Mouse (Mus musculus) CH12.LX (cell line): ENCODE results near the gene Zfp213. TPM values are rescaled to one million over a fixed set of nuclear protein-coding genes. Genes with fewer than 3 reads are reported as not detected.

Source experiments
- DNase-seq: peaks from one replicate; pipeline ENCODE4 v3.0.0-alpha.2; 2013; ENCODE audit errors: extremely low read depth
- H3K27ac ChIP-seq: 2 replicates; pipeline ENCODE4 v1.5.1; 2012; ENCODE audit warnings: low read depth, mild to moderate bottlenecking, control low read depth, moderate library complexity; ENCODE audit not compliant: insufficient read depth
- H3K27me3 ChIP-seq: replicated peaks from 2 replicates; pipeline ENCODE3; 2012; ENCODE audit warnings: inconsistent platforms
- H3K36me3 ChIP-seq, 2 experiments: replicated peaks in 1 of 2; 2 replicates each; pipeline versions ENCODE3 to v1.6.1; 2012; ENCODE audit warnings: inconsistent platforms in 1 of 2, low read length in 1 of 2, mild to moderate bottlenecking in 1 of 2, mixed read lengths in 1 of 2, moderate library complexity in 1 of 2; ENCODE audit not compliant: control insufficient read depth in 1 of 2, insufficient read depth in 1 of 2
- H3K4me1 ChIP-seq, 2 experiments: 2 replicates each; pipeline ENCODE4 v1.6.1; 2012; ENCODE audit warnings: inconsistent platforms in 1 of 2, moderate library complexity in 1 of 2; ENCODE audit not compliant: insufficient read depth in 2 of 2, control insufficient read depth in 1 of 2
- H3K4me2 ChIP-seq: 2 replicates; pipeline ENCODE4 v1.6.1; 2012; ENCODE audit warnings: low read depth, mild to moderate bottlenecking, control low read depth; ENCODE audit not compliant: poor library complexity, insufficient read depth, severe bottlenecking
- H3K4me3 ChIP-seq, 3 experiments: fragments of 150-350 bp in 1 of 3; sonication (generic) in 1 of 3; replicated peaks in 1 of 3; 2 replicates each; pipeline versions ENCODE3 to v1.5.1; 2011 to 2012; ENCODE audit warnings: low read depth in 2 of 3, low read length in 2 of 3, mild to moderate bottlenecking in 2 of 3, moderate library complexity in 2 of 3, control low read depth in 1 of 3, improper control_type of control experiment in 1 of 3, inconsistent platforms in 1 of 3, mixed read lengths in 1 of 3; ENCODE audit not compliant: poor library complexity in 1 of 3
- H3K79me2 ChIP-seq: replicated peaks from 2 replicates; pipeline ENCODE4 v1.6.1; 2012; ENCODE audit warnings: mild to moderate bottlenecking, moderate library complexity; ENCODE audit not compliant: control insufficient read depth, poor library complexity, insufficient read depth, severe bottlenecking; ENCODE audit errors: extremely low read depth
- H3K9ac ChIP-seq: 2 replicates; pipeline ENCODE4 v1.6.1; 2012; ENCODE audit warnings: low read depth, mild to moderate bottlenecking, control low read depth, moderate library complexity; ENCODE audit not compliant: insufficient read depth
- H3K9me3 ChIP-seq: replicated peaks from 2 replicates; pipeline ENCODE3; 2012; ENCODE audit warnings: low read length, inconsistent platforms, mixed read lengths
- CHD1 ChIP-seq: IDR thresholded peaks from 2 replicates; pipeline ENCODE4 v1.6.1; 2012; ENCODE audit warnings: low read depth, low read length, improper control_type of control experiment, inconsistent platforms
- CTCF ChIP-seq, 2 experiments: IDR thresholded peaks in 1 of 2; conservative IDR thresholded peaks in 1 of 2; 2 replicates each; pipeline ENCODE4 v1.5.1; 2011 to 2012; ENCODE audit warnings: low read depth in 2 of 2, low read length in 2 of 2, improper control_type of control experiment in 1 of 2, inconsistent platforms in 1 of 2, mild to moderate bottlenecking in 1 of 2, moderate library complexity in 1 of 2
- E2F4 ChIP-seq: IDR thresholded peaks from 2 replicates; pipeline ENCODE4 v1.6.1; 2011; ENCODE audit warnings: low read depth, low read length, improper control_type of control experiment; ENCODE audit not compliant: insufficient replicate concordance
- ELF1 ChIP-seq: IDR thresholded peaks from 2 replicates; pipeline ENCODE4 v1.6.1; 2014; ENCODE audit warnings: low read depth, mild to moderate bottlenecking, inconsistent platforms, low read length, improper control_type of control experiment
- GABPA ChIP-seq: IDR thresholded peaks from 2 replicates; pipeline ENCODE4 v1.6.1; 2012; ENCODE audit warnings: low read depth, low read length, improper control_type of control experiment, inconsistent platforms; ENCODE audit not compliant: insufficient replicate concordance
- HCFC1 ChIP-seq: IDR thresholded peaks from 2 replicates; pipeline ENCODE4 v1.6.1; 2012; ENCODE audit warnings: low read depth, mild to moderate bottlenecking, inconsistent platforms, low read length, improper control_type of control experiment
- JUN ChIP-seq: IDR thresholded peaks from 2 replicates; pipeline ENCODE4 v1.6.1; 2011; ENCODE audit warnings: low read depth, mild to moderate bottlenecking, low read length, improper control_type of control experiment, moderate library complexity; ENCODE audit not compliant: insufficient read depth
- JUND ChIP-seq: conservative IDR thresholded peaks from 2 replicates; pipeline ENCODE4 v1.6.1; 2011; ENCODE audit warnings: low read depth, low read length, improper control_type of control experiment
- KAT2A ChIP-seq: IDR thresholded peaks from 2 replicates; pipeline ENCODE4 v1.6.1; 2012; ENCODE audit warnings: low read length, improper control_type of control experiment, inconsistent platforms; ENCODE audit not compliant: insufficient replicate concordance
- MAFK ChIP-seq: IDR thresholded peaks from 2 replicates; pipeline ENCODE4 v1.6.1; 2011; ENCODE audit warnings: low read length, improper control_type of control experiment; ENCODE audit not compliant: insufficient replicate concordance
- MEF2A ChIP-seq: IDR thresholded peaks from 2 replicates; pipeline ENCODE4 v1.6.1; 2014; ENCODE audit warnings: low read depth, mild to moderate bottlenecking, inconsistent platforms, low read length, improper control_type of control experiment, borderline replicate concordance
- MYC ChIP-seq: IDR thresholded peaks from 2 replicates; pipeline ENCODE4 v1.6.1; 2011; ENCODE audit warnings: low read depth, mild to moderate bottlenecking, improper control_type of control experiment, low read length
- NRF1 ChIP-seq: IDR thresholded peaks from 2 replicates; pipeline ENCODE4 v1.6.1; 2014; ENCODE audit warnings: low read depth, mild to moderate bottlenecking, inconsistent platforms, low read length, improper control_type of control experiment, moderate library complexity
- POLR2AphosphoS2 ChIP-seq: IDR thresholded peaks from 2 replicates; pipeline ENCODE4 v1.6.1; 2011; ENCODE audit warnings: low read depth, low read length, improper control_type of control experiment
- RAD21 ChIP-seq: IDR thresholded peaks from 2 replicates; pipeline ENCODE4 v1.6.1; 2011; ENCODE audit warnings: low read depth, mild to moderate bottlenecking, low read length, improper control_type of control experiment, moderate library complexity
- TBP ChIP-seq: conservative IDR thresholded peaks from 2 replicates; pipeline ENCODE4 v1.6.1; 2011; ENCODE audit warnings: low read depth, low read length, improper control_type of control experiment
- TCF12 ChIP-seq: IDR thresholded peaks from 2 replicates; pipeline ENCODE4 v1.6.1; 2014; ENCODE audit warnings: low read depth, mild to moderate bottlenecking, inconsistent platforms, low read length, improper control_type of control experiment
- UBTF ChIP-seq: IDR thresholded peaks from 2 replicates; pipeline ENCODE4 v1.6.1; 2012; ENCODE audit warnings: low read depth, mild to moderate bottlenecking, inconsistent platforms, low read length, improper control_type of control experiment, moderate library complexity
- USF1 ChIP-seq: IDR thresholded peaks from 2 replicates; pipeline ENCODE4 v1.6.1; 2014; ENCODE audit warnings: low read depth, mild to moderate bottlenecking, inconsistent platforms, low read length, improper control_type of control experiment
- USF2 ChIP-seq: conservative IDR thresholded peaks from 2 replicates; pipeline ENCODE4 v1.6.1; 2011; ENCODE audit warnings: low read depth, low read length, improper control_type of control experiment
- ZKSCAN1 ChIP-seq: IDR thresholded peaks from 2 replicates; pipeline ENCODE4 v1.6.1; 2012; ENCODE audit warnings: low read depth, inconsistent platforms, low read length, improper control_type of control experiment, borderline replicate concordance
- ZMIZ1 ChIP-seq: IDR thresholded peaks from 2 replicates; pipeline ENCODE4 v1.6.1; 2012; ENCODE audit warnings: low read depth, mild to moderate bottlenecking, inconsistent platforms, low read length, improper control_type of control experiment
- dilution Hi-C: fragments of 300-500 bp; cut with MboI; formaldehyde crosslinking; loops from 2 replicates; pipeline ENCODE4 v1.14.3; 2020; ENCODE audit warnings: low sequenced_read_pairs; ENCODE audit not compliant: extremely low pct_unique_long_range_greater_than_20kb, extremely low pct_ligation_motif_present
- in situ Hi-C: fragments of 300-500 bp; cut with MboI; formaldehyde crosslinking; loops from 3 replicates; pipeline ENCODE4 v1.14.3; 2019; ENCODE audit warnings: low sequenced_read_pairs, low pct_ligation_motif_present, low pct_unique_long_range_greater_than_20kb, mixed read lengths
- polyA plus RNA-seq: library from polyadenylated mRNA; unstranded; fragments of >175 nt; gene quantifications from 2 replicates; pipeline ENCODE4 v1.2.1, GENCODE M21; 2012; ENCODE audit warnings: low read depth; ENCODE audit not compliant: insufficient read length
- total RNA-seq, 2 experiments: library from RNA; depleted of rRNA; stranded (reverse); fragments of 300-350 nt in 1 of 2; fragments of >200 nt in 1 of 2; gene quantifications; 2 replicates each; pipeline ENCODE4 v1.2.3; 2012 to 2014

Gene Zfp213
- total and polyA plus RNA-seq, 3 experiments = 8.0 to 10.9 (median 9.4) TPM

- no peaks in the 10 kb centered on the region for H3K27me3 ChIP-seq
- no peaks in the 10 kb centered on the region for H3K36me3 ChIP-seq
- H3K9ac ChIP-seq = peak overlapping the region; percentile 83
- TF ChIP-seq TBP (peak; percentile 99), E2F4 (peak; percentile 74; the same call in 1 of the 2 replicates), MAFK (peak; percentile 96), HCFC1 (no peak), CHD1 (no peak), ELF1 (peak; percentile 97), NRF1 (peak; percentile 69), KAT2A (peak; percentile 82; the same call in 1 of the 2 replicates)
- TF ChIP-seq, all 38 proteins: peak for 6
- in situ Hi-C loops = no loop called here
- Histone ChIP-seq H3K9me3 (no peaks in the 10 kb centered on the region), H3K79me2 (no peaks in the 10 kb centered on the region), H3K4me3 (peak overlapping the region; percentile 69 to 94 (median 94)), H3K4me1 (peaks cover 2 to 7% of the 10 kb centered on the region in 2 experiments; a peak in 3 of 4 replicates), H3K4me2 (peak overlapping the region; percentile 27), H3K27ac (peak overlapping the region; percentile 73)
- DNase-seq = peak; percentile 88
- dilution Hi-C loops = no loop called here
These were observed 17.7 kb downstream of the Zfp213 start for GRCm38 (mm10) chr17:23546333-23546701.

- DNase-seq = no peak
- dilution Hi-C loops (no loop called here), in situ Hi-C loops (no loop called here)
- Histone ChIP-seq H3K36me3 (no peaks in the 10 kb centered on the region), H3K9ac (no peak overlapping the region), H3K4me1 (peaks cover 2 to 3% of the 10 kb centered on the region in 2 experiments; a peak in 2 of 4 replicates), H3K9me3 (no peaks in the 10 kb centered on the region), H3K4me3 (no peak overlapping the region), H3K4me2 (peak overlapping the region; percentile 27), H3K27me3 (no peaks in the 10 kb centered on the region), H3K27ac (no peak overlapping the region), H3K79me2 (no peaks in the 10 kb centered on the region)
- no peak for TF ChIP-seq USF1
- TF ChIP-seq JUND = no peak
- TF ChIP-seq USF2 = no peak
These were observed 18.2 kb downstream of the Zfp213 start for GRCm38 (mm10) chr17:23545841-23546240.

GRCm38 (mm10) chr17:23544766-23545165, 19.3 kb downstream of the Zfp213 start:
- in situ Hi-C loops = no loop called here
- no peak for TF ChIP-seq RAD21
- TF ChIP-seq ZKSCAN1 = no peak
- TF ChIP-seq NRF1 = no peak
- TF ChIP-seq CTCF (conservative IDR thresholded peaks at IDR 0.05 in 1 of 2, IDR thresholded peaks at IDR 0.05 in 1 of 2; ENCODE audit: low read depth in 2 of 2, low read length in 2 of 2) = no peak
- no peak for TF ChIP-seq CHD1
- no peak for TF ChIP-seq JUND
- TF ChIP-seq UBTF = no peak
- TF ChIP-seq MYC = no peak
- TF ChIP-seq TCF12 = no peak
- TF ChIP-seq GABPA = no peak
- no peak for TF ChIP-seq JUN
- TF ChIP-seq MEF2A = no peak
- no peak for TF ChIP-seq KAT2A
- TF ChIP-seq TBP = no peak
- TF ChIP-seq ZMIZ1 = no peak
- TF ChIP-seq E2F4 = no peak
- no peak for TF ChIP-seq POLR2AphosphoS2
- TF ChIP-seq HCFC1 = no peak
- TF ChIP-seq, all 38 proteins: peak for 0
- no peaks in the 10 kb centered on the region for H3K27me3 ChIP-seq
- dilution Hi-C loops = no loop called here
- DNase-seq = no peak
- no peaks in the 10 kb centered on the region for H3K79me2 ChIP-seq
- H3K36me3 ChIP-seq = no peaks in the 10 kb centered on the region
- H3K9me3 ChIP-seq = no peaks in the 10 kb centered on the region
- no peak overlapping the region for H3K9ac ChIP-seq
- H3K27ac ChIP-seq = no peak overlapping the region
- H3K4me1 ChIP-seq = peaks cover 2 to 9% of the 10 kb centered on the region in 2 experiments
- no peak overlapping the region for H3K4me3 ChIP-seq
- no peak overlapping the region for H3K4me2 ChIP-seq
